Mouse (Mus musculus): Measurements from ENCODE around the gene Etv6. TPM values are rescaled to one million over a fixed set of nuclear protein-coding genes. Genes with fewer than 3 reads are reported as not detected.

Etv6 gene
- total and polyA plus RNA-seq, 3 experiments = 12.6 to 25.9 TPM; not detected in 1

GRCm38 (mm10) chr6:134251364-134251763, 215.9 kb downstream of the Etv6 start:
- Histone ChIP-seq H3K27ac (ENCODE audit: control insufficient read depth, low read depth, low read length) (no peak overlapping the region), H3K9ac (ENCODE audit: control insufficient read depth, low read depth, low read length, poor library complexity, severe bottlenecking) (no peak overlapping the region), H3K4me1 (ENCODE audit: control insufficient read depth in 1 of 2, insufficient read depth in 2 of 2, low read length in 2 of 2) (no peaks in the 10 kb centered on the region), H3K79me2 (ENCODE audit: control insufficient read depth, insufficient read depth, low read length, poor library complexity) (no peaks in the 10 kb centered on the region), H3K27me3 (ENCODE audit: control insufficient read depth in 1 of 2, insufficient read depth in 2 of 2, low read length in 2 of 2) (no peaks in the 10 kb centered on the region), H3K9me3 (replicated peaks; ENCODE audit: insufficient read depth, low read length) (no peaks in the 10 kb centered on the region), H3K4me3 (ENCODE audit: control insufficient read depth in 1 of 2, insufficient read depth in 1 of 2, low read depth in 2 of 2, low read length in 2 of 2) (no peak overlapping the region), H3K36me3 (ENCODE audit: control insufficient read depth in 1 of 2, insufficient read depth in 2 of 2, low read length in 2 of 2) (peaks cover 0 to 4% of the 10 kb centered on the region in 2 experiments; a peak in 2 of 4 replicates)
- DNase-seq (ENCODE audit: low read depth, low spot score) = no peak
- TF ChIP-seq CHD2 (IDR thresholded peaks at IDR 0.05; ENCODE audit: low read length) (no peak), POLR2A (IDR thresholded peaks at IDR 0.05; ENCODE audit: control insufficient read depth in 1 of 2, insufficient read depth in 1 of 2, low read depth in 1 of 2, low read length in 2 of 2, poor library complexity in 1 of 2) (no peak), USF2 (IDR thresholded peaks at IDR 0.05; ENCODE audit: borderline replicate concordance in 1 of 2, insufficient read depth in 1 of 2, low read depth in 1 of 2, low read length in 2 of 2) (no peak), UBTF (IDR thresholded peaks at IDR 0.05; ENCODE audit: borderline replicate concordance, insufficient read depth, low read depth, low read length) (no peak)

GRCm38 (mm10) chr6:134252081-134252755, 216.7 kb downstream of the Etv6 start:
- TF ChIP-seq KAT2A (conservative IDR thresholded peaks at IDR 0.05; ENCODE audit: low read depth, low read length) = no peak
- no peak for TF ChIP-seq CHD2 (IDR thresholded peaks at IDR 0.05; ENCODE audit: low read length)
- no peak for TF ChIP-seq NELFE (IDR thresholded peaks at IDR 0.05; ENCODE audit: low read depth, low read length)
- TF ChIP-seq JUND (IDR thresholded peaks at IDR 0.05; ENCODE audit: low read depth, low read length) = no peak

GRCm38 (mm10) chr6:134256369-134256768, 220.9 kb downstream of the Etv6 start:
- H3K9me3 ChIP-seq (replicated peaks; ENCODE audit: insufficient read depth, low read length) = no peaks in the 10 kb centered on the region
- H3K36me3 ChIP-seq (ENCODE audit: control insufficient read depth in 1 of 2, insufficient read depth in 2 of 2, low read length in 2 of 2) = peaks cover 0 to 4% of the 10 kb centered on the region in 2 experiments; a peak in 2 of 4 replicates
- no peak overlapping the region for H3K4me3 ChIP-seq (ENCODE audit: control insufficient read depth in 1 of 2, insufficient read depth in 1 of 2, low read depth in 2 of 2, low read length in 2 of 2)
- no peak for TF ChIP-seq ETS1 (IDR thresholded peaks at IDR 0.05; ENCODE audit: low read depth, low read length)
- TF ChIP-seq ZKSCAN1 (IDR thresholded peaks at IDR 0.05; ENCODE audit: low read depth, low read length) = no peak
- no peak for TF ChIP-seq CHD1 (IDR thresholded peaks at IDR 0.05; ENCODE audit: low read depth, low read length)
- no peak for TF ChIP-seq ZC3H11A (IDR thresholded peaks at IDR 0.05; ENCODE audit: low read depth, low read length)
- no peaks in the 10 kb centered on the region for H3K27me3 ChIP-seq (ENCODE audit: control insufficient read depth in 1 of 2, insufficient read depth in 2 of 2, low read length in 2 of 2)
- no peak overlapping the region for H3K9ac ChIP-seq (ENCODE audit: control insufficient read depth, low read depth, low read length, poor library complexity, severe bottlenecking)
- no peaks in the 10 kb centered on the region for H3K79me2 ChIP-seq (ENCODE audit: control insufficient read depth, insufficient read depth, low read length, poor library complexity)
- no peak for DNase-seq (ENCODE audit: low read depth, low spot score)
- no peaks in the 10 kb centered on the region for H3K4me1 ChIP-seq (ENCODE audit: control insufficient read depth in 1 of 2, insufficient read depth in 2 of 2, low read length in 2 of 2)
- H3K27ac ChIP-seq (ENCODE audit: control insufficient read depth, low read depth, low read length) = no peak overlapping the region

More at GRCm38 (mm10) chr6:134252081-134252755, 216.7 kb downstream of the Etv6 start:
- H3K27ac ChIP-seq (ENCODE audit: control insufficient read depth, low read depth, low read length) = no peak overlapping the region
- no peak for DNase-seq (ENCODE audit: low read depth, low spot score)
- no peak overlapping the region for H3K9ac ChIP-seq (ENCODE audit: control insufficient read depth, low read depth, low read length, poor library complexity, severe bottlenecking)
- no peak overlapping the region for H3K4me3 ChIP-seq (ENCODE audit: control insufficient read depth in 1 of 2, insufficient read depth in 1 of 2, low read depth in 2 of 2, low read length in 2 of 2)
- no peaks in the 10 kb centered on the region for H3K27me3 ChIP-seq (ENCODE audit: control insufficient read depth in 1 of 2, insufficient read depth in 2 of 2, low read length in 2 of 2)
- peaks cover 0 to 4% of the 10 kb centered on the region in 2 experiments; a peak in 2 of 4 replicates for H3K36me3 ChIP-seq (ENCODE audit: control insufficient read depth in 1 of 2, insufficient read depth in 2 of 2, low read length in 2 of 2)
- H3K4me1 ChIP-seq (ENCODE audit: control insufficient read depth in 1 of 2, insufficient read depth in 2 of 2, low read length in 2 of 2) = no peaks in the 10 kb centered on the region
- no peaks in the 10 kb centered on the region for H3K79me2 ChIP-seq (ENCODE audit: control insufficient read depth, insufficient read depth, low read length, poor library complexity)
- no peaks in the 10 kb centered on the region for H3K9me3 ChIP-seq (replicated peaks; ENCODE audit: insufficient read depth, low read length)
